Mouse (Mus musculus) neural tube, embryonic 12.5 days (tissue): ENCODE measurements at regions not wholly inside any gene's neighbourhood (a gene's known extent, or its start where the extent isn't known, plus 50 kb on each side); places are given as distances from the start of the nearest gene placed in this dataset.
A peak's percentile ranks its signal among the peaks of the same experiment; 100 is the strongest.

ENCODE experiments used
- ATAC-seq: fragments of 200-750 bp; cut with Nextera tagmentation; 2 replicates; pipeline ENCODE4 v1.8.0; 2017; ENCODE audit warnings: low read depth, mild to moderate bottlenecking, moderate TSS enrichment, moderate library complexity; ENCODE audit not compliant: low FRiP score
- H3K27ac ChIP-seq: fragments of 300-500 bp; sonication (generic); 2 replicates; pipeline ENCODE4 v1.5.1; 2016
- H3K27me3 ChIP-seq: fragments of 300-500 bp; sonication (generic); replicated peaks from 2 replicates; pipeline ENCODE4 v1.6.1; 2016; ENCODE audit warnings: mild to moderate bottlenecking
- H3K36me3 ChIP-seq: fragments of 300-500 bp; sonication (generic); 2 replicates; pipeline ENCODE4 v1.6.1; 2016; ENCODE audit warnings: mild to moderate bottlenecking
- H3K4me1 ChIP-seq: fragments of 300-500 bp; sonication (generic); 2 replicates; pipeline ENCODE4 v1.6.1; 2016
- H3K4me2 ChIP-seq: fragments of 300-500 bp; sonication (generic); replicated peaks from 2 replicates; pipeline ENCODE4 v1.6.1; 2016; ENCODE audit warnings: mild to moderate bottlenecking
- H3K4me3 ChIP-seq: fragments of 300-500 bp; sonication (generic); 2 replicates; pipeline ENCODE4 v1.5.1; 2016
- H3K9ac ChIP-seq: fragments of 300-500 bp; sonication (generic); 2 replicates; pipeline ENCODE4 v1.6.1; 2016; ENCODE audit warnings: mild to moderate bottlenecking
- H3K9me3 ChIP-seq: fragments of 300-500 bp; sonication (generic); 2 replicates; pipeline ENCODE4 v1.6.1; 2016; ENCODE audit warnings: mild to moderate bottlenecking
- WGBS: fragments of 180-500 bp; shearing (Covaris S2); methylation state at CpG from one replicate; pipeline ENCODE4 v1.1.7; 2016; 5-methylcytosine and 5-hydroxymethylcytosine counted together

DNA sequence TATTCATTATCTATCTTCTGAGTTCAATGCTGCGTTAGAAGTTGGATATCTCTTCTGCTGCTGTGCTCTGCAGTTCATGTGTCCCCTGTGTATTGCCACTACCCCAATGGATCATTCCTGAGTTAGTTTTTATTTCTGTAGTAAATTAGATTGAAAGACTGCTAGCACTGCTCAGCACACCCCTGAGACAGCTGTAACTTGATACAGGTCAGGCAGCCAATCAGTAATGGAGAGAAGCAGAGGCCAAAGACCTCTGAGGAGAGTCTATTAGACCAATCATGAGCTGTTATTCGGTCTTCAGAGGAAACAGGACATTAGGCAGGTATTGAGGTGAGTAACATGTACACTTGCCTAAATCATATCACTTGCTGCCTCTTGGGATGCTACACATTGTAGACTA, 837.5 kb upstream of the Chordc1 start:
- Histone ChIP-seq H3K9ac (no peak overlapping the region), H3K36me3 (no peaks in the 10 kb centered on the region), H3K27me3 (no peaks in the 10 kb centered on the region), H3K4me1 (no peaks in the 10 kb centered on the region), H3K9me3 (no peaks in the 10 kb centered on the region), H3K27ac (no peak overlapping the region), H3K4me3 (no peak overlapping the region), H3K4me2 (no peak overlapping the region)
- WGBS, result 55% methylated on average over 2 of the region's 2 CpGs
- no peak for ATAC-seq

DNA sequence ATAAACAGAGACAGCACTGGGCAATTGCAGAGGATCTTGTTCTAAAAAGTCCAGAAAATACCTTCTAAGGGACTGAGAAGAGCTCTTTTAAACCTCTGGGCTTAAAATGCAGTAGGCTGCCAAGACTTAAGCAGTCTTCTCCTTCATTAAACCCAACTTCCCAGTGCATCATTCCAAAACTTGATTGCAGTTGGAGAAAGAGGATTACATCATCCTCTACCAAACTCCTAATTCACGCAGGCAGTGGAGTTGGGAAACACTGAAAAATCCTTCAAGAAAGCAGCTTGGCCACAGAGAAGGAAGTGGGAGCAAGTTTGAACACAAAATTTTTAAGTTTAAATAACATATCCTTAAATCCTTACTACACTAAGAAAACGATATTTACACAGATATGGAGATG, 825.5 kb upstream of the Chordc1 start:
- H3K27ac ChIP-seq, result no peak overlapping the region
- no peak for ATAC-seq
- H3K9ac ChIP-seq, result no peak overlapping the region
- H3K27me3 ChIP-seq, result no peaks in the 10 kb centered on the region
- no peak overlapping the region for H3K4me3 ChIP-seq
- H3K4me1 ChIP-seq, result no peaks in the 10 kb centered on the region
- no peaks in the 10 kb centered on the region for H3K9me3 ChIP-seq
- H3K36me3 ChIP-seq, result no peaks in the 10 kb centered on the region
- no peak overlapping the region for H3K4me2 ChIP-seq
- WGBS, result 80% methylated on average over 2 of the region's 2 CpGs

DNA sequence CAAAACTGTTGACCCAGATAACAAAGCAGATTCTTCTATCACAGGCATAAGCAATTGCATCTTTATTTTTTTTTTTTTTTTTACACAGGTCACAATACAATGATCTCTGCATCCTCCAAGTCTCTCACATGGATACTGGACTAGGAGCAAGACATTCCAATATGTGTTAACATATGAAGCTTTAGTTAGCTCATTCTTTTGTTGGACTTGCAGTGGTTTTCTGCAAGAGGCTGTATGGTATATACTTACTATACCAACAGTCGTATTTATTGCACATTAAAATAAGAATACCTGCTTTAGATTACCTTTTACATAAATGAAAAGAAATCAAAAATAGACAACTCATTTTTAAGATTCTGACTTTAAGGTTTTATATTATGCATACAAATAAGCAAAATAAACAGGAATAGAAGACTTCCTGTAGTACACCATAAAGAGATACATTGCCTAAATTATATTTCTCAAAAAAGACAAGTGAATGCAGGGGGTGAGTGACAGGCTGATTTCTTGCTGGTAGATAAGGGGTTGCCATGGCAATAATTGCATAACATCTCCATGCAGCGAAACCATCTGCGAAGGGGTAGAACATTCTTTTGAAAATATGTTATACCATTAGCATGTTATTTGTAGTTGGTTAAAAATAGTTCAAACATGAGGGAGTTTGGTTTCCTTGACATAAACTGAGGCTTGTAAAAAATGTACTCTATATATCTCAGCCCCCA, 807.1 kb upstream of the Chordc1 start:
- Histone ChIP-seq H3K27ac (no peak overlapping the region), H3K9ac (no peak overlapping the region), H3K4me1 (no peaks in the 10 kb centered on the region), H3K27me3 (no peaks in the 10 kb centered on the region), H3K4me2 (no peak overlapping the region), H3K9me3 (no peaks in the 10 kb centered on the region), H3K36me3 (no peaks in the 10 kb centered on the region), H3K4me3 (no peak overlapping the region)
- ATAC-seq, result no peak
- 82% methylated on average over 3 of the region's 3 CpGs for WGBS

DNA sequence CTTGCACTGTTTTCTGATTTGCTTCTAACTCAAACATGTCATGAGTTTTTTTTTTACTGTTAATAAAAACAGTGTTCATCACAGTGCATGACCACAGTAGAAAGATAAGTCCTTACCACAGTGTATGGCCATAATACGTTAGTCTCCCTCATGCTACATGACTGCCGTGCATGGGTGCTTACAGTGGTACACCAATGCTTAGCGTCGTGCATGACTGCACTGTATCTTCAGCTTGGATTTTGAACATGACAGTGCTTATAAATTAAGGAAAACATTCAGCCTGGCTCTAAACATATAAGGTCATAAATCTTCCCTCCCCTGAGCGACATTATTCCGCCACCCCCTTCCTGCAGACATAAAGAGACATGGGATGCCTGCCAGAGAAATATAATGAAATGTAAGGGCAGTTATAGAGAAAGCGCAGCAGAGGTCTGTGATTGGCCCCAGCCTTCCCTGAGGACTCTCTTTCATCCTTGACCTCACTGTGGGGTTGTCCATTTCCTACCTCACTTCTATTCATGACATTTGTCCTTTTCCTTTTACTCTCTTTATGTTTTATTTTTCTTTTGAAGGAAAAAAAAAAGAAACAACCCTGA, 791.7 kb upstream of the Chordc1 start:
- 32% methylated on average over 7 of the region's 7 CpGs for WGBS
- peak; percentile 92 for ATAC-seq
- no peaks in the 10 kb centered on the region for H3K4me1 ChIP-seq
- H3K9ac ChIP-seq, result no peak overlapping the region
- no peak overlapping the region for H3K27ac ChIP-seq
- H3K36me3 ChIP-seq, result no peaks in the 10 kb centered on the region
- no peak overlapping the region for H3K4me3 ChIP-seq
- no peaks in the 10 kb centered on the region for H3K27me3 ChIP-seq
- no peak overlapping the region for H3K4me2 ChIP-seq
- H3K9me3 ChIP-seq, result no peaks in the 10 kb centered on the region

DNA sequence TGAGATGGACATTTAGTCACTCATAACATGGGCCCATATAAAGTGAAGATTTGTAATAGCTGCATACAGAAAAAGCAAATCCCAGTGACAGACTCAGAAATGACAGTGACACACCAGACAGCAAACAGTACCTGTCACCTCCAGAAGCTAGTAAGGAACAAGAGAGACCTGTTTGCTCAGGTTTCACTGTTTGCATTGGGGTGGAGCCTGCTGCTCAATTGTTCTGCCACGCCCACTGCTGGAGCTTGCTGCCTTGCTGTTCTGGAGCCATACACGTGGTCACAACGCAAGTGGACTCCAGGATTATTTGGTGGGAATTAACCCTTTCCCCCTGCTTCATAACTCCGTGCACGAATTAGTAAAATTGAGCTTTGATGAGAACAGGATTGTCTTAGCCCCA, 783.2 kb upstream of the Chordc1 start:
- H3K9me3 ChIP-seq, result no peaks in the 10 kb centered on the region
- no peak overlapping the region for H3K4me2 ChIP-seq
- H3K27me3 ChIP-seq, result no peaks in the 10 kb centered on the region
- WGBS, result 67% methylated on average over 5 of the region's 5 CpGs
- H3K9ac ChIP-seq, result no peak overlapping the region
- no peaks in the 10 kb centered on the region for H3K36me3 ChIP-seq
- ATAC-seq, result no peak
- no peak overlapping the region for H3K4me3 ChIP-seq
- H3K4me1 ChIP-seq, result no peaks in the 10 kb centered on the region
- no peak overlapping the region for H3K27ac ChIP-seq

DNA sequence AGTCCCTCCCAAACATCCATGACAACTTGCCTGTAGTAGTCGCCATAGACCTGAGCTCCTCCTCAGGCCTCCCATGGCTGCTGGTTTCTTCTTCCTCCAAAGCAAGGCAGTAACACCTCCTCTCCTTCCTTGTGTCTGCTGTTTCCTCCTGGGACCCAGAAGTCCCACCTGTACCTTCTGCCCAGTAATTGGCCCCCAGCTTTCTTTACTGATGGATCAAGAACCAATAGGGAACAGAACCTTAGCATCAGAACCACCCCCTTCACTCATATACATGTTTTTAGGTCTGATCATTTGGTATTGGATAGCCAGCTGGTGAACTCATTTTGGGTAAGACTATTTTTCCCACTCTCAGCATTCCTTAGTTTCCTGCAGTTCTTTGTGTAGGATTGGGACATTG, 735.7 kb upstream of the Chordc1 start:
- Histone ChIP-seq H3K36me3 (no peaks in the 10 kb centered on the region), H3K27ac (no peak overlapping the region), H3K4me3 (no peak overlapping the region), H3K27me3 (no peaks in the 10 kb centered on the region), H3K4me1 (no peaks in the 10 kb centered on the region), H3K9me3 (no peaks in the 10 kb centered on the region), H3K4me2 (no peak overlapping the region), H3K9ac (no peak overlapping the region)
- ATAC-seq, result no peak
- 78% methylated on average over 1 of the region's 1 CpGs for WGBS

DNA sequence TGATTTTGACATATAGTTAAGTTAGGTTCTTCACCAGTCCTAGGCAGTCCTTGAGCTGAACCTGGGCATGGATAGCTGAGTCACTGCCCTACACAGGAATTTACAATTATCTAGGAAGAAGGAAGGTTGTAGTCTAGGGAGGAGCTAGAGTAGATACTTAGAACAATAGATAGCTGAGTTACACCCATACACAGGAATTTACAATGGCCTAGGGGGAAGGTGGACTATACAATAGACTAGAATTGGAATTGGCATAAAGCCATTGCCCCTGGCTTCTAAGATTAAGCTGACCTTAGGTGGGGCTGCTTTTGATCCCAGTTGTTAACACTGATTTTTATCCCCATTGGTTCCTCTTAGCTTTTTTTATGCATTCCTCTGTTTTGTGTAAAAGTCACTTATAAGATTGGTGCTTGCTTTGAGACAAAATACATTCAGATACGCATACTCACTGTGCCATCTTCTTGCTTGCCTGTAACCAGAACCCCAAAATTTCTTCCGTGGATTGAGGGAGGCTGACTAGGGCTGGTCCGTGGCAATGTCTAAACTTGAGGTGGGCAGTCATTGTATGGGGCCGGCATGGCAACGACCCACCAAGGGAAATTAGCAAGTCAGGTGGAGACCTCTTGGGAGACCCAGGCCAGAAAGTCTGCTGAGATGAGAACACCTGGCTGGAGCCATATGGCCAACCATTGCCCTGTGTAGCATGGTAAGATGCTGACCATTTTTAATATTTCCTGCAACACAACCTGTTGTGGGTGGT, 734.1 kb upstream of the Chordc1 start:
- 89% methylated on average over 5 of the region's 5 CpGs for WGBS

DNA sequence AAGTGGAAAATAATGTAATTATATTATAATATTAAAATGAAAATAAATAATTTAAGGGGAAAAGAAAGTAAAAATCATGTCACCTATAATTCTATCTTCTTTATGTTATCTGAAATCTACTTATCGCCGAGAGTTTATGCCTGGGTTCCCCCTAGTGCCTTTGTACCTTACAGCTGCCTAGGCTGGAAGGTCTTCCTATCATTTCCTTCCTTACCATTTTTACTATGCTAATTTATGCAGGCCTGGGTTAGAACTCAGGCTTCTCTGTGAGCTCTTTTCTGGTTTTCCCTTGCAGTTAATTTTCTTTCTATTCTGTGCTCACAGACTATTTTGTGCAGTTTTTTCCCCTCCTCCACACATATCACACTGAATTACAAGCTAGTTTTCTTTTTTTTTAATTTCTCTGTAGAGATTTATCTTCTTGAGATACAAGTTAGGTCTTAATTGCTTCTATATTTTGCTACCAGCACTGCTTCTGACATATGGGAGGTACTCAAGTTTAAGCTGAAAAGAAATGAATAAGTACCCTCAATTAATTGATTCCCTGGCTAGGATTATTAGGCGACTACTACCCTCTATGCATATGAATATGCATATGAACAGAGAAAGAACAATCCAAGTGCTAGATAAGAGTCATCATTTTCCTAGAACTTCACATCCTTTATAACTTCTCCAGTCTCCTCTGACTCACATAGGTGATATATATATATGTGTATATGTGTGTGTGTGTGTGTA, 724.0 kb upstream of the Chordc1 start:
- no peaks in the 10 kb centered on the region for H3K9me3 ChIP-seq
- no peak overlapping the region for H3K9ac ChIP-seq
- H3K4me3 ChIP-seq, result no peak overlapping the region
- no peaks in the 10 kb centered on the region for H3K27me3 ChIP-seq
- no peak overlapping the region for H3K4me2 ChIP-seq
- no peaks in the 10 kb centered on the region for H3K36me3 ChIP-seq
- H3K4me1 ChIP-seq, result no peaks in the 10 kb centered on the region
- H3K27ac ChIP-seq, result no peak overlapping the region
- no peak for ATAC-seq
- whole genome bisulfite sequencing, result 65% methylated on average over 3 of the region's 3 CpGs

More for the DNA sequence above, 734.1 kb upstream of the Chordc1 start:
- Histone ChIP-seq H3K4me2 (no peak overlapping the region), H3K9me3 (no peaks in the 10 kb centered on the region), H3K9ac (no peak overlapping the region), H3K27me3 (no peaks in the 10 kb centered on the region), H3K4me3 (no peak overlapping the region), H3K36me3 (no peaks in the 10 kb centered on the region), H3K4me1 (no peaks in the 10 kb centered on the region), H3K27ac (no peak overlapping the region)
- ATAC-seq, result no peak

DNA sequence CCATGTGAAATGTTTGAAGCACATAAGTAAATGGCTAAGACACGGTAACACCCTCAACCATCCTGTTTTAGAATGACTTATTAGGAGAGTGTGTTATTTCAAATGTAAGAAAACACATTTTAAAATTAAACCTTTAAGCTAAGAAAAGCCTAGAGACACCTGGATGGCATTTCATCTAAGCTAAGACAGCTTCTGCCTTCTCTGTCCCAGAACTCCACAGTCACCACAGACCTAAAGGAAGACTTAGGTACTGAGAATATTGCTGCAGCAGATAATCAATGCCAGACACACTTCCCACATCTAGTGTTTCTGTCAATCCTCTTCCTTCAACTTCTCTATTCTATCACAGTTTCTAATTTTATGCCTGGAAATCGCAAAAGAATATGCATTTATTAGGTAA, 704.4 kb upstream of the Chordc1 start:
- H3K4me3 ChIP-seq, result no peak overlapping the region
- no peaks in the 10 kb centered on the region for H3K27me3 ChIP-seq
- H3K27ac ChIP-seq, result no peak overlapping the region
- no peaks in the 10 kb centered on the region for H3K4me1 ChIP-seq
- 90% methylated on average over 2 of the region's 2 CpGs for WGBS
- no peaks in the 10 kb centered on the region for H3K9me3 ChIP-seq
- no peak for ATAC-seq
- no peak overlapping the region for H3K4me2 ChIP-seq
- H3K36me3 ChIP-seq, result no peaks in the 10 kb centered on the region
- no peak overlapping the region for H3K9ac ChIP-seq

DNA sequence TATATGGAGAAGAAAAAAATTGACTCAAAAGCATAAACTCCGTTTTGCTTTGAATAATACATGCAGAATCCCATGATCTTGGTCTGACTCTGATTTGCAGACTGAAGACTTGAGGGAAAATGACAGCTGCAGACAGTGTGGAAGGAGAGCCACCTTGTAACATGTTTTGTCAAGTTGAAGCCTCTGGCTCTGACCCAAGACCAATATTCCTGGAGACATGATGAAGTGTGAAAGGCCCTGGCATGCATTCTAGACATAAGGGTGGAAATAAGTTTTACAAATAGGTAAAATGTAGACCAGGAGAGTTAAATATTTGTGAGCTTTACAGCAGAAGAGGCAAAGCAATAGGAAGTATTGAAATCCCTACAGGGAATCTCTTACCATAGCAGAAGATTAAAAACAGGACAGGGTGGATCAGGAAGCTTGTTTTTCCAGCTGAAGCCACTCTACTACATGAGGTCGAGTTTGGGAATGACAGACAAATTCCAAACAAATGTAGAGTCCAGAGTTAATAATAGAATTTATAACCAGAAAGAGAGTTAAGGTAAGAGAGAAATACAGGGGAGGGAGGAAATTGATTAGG, 703.9 kb upstream of the Chordc1 start:
- 59% methylated on average over 2 of the region's 2 CpGs for WGBS
- no peaks in the 10 kb centered on the region for H3K9me3 ChIP-seq
- no peaks in the 10 kb centered on the region for H3K27me3 ChIP-seq
- no peak overlapping the region for H3K27ac ChIP-seq
- no peak overlapping the region for H3K9ac ChIP-seq
- ATAC-seq, result no peak
- H3K4me3 ChIP-seq, result no peak overlapping the region
- H3K36me3 ChIP-seq, result no peaks in the 10 kb centered on the region
- no peak overlapping the region for H3K4me2 ChIP-seq
- no peaks in the 10 kb centered on the region for H3K4me1 ChIP-seq

DNA sequence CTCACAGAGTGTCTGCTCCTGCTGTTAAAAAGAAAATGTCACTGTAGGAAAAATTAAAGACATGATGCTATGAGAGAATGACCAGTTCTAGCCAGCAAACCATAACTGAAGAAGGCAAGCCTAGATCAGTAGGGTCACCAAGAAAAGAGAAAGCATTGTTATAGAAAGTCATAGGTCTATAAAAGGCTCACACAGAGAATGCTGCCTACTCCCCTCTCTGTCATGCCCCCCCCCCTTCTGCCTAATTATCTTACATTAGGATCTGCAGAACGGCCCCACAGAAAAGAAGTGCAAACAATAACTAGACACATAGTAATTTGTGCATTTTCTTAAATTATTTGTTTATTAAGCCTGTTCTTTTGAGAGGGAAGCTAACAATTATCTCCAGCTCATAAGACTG, 680.8 kb upstream of the Chordc1 start:
- no peaks in the 10 kb centered on the region for H3K4me1 ChIP-seq
- no peaks in the 10 kb centered on the region for H3K27me3 ChIP-seq
- ATAC-seq, result no peak
- H3K4me2 ChIP-seq, result no peak overlapping the region
- no peaks in the 10 kb centered on the region for H3K36me3 ChIP-seq
- WGBS, result 67% methylated on average over 1 of the region's 1 CpGs
- H3K4me3 ChIP-seq, result no peak overlapping the region
- no peak overlapping the region for H3K27ac ChIP-seq
- no peaks in the 10 kb centered on the region for H3K9me3 ChIP-seq
- no peak overlapping the region for H3K9ac ChIP-seq

DNA sequence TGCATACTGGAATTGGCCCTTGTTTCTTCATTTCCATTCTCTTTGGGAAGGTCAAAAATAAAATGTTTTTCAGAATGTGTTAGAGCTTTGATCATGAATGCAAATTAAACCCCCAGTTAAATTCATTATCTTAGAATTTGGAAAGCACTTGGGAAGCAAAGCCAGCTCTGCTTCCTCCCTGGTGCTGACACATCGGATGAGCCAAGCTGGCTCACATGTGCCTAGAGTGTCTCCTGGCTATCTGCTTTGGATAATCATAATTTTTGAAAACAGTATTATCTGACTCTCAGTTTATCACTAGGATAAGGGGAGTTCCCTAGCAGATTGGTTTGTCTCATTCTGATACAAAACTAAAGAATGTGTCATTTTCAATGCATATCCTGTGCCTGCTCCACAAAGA, 649.4 kb upstream of the Chordc1 start:
- WGBS, result 94% methylated on average over 1 of the region's 1 CpGs
- Histone ChIP-seq H3K4me1 (no peaks in the 10 kb centered on the region), H3K27ac (no peak overlapping the region), H3K27me3 (no peaks in the 10 kb centered on the region), H3K36me3 (no peaks in the 10 kb centered on the region), H3K9ac (no peak overlapping the region), H3K4me3 (no peak overlapping the region), H3K4me2 (no peak overlapping the region), H3K9me3 (no peaks in the 10 kb centered on the region)
- ATAC-seq, result no peak
